Mouse (Mus musculus) embryonic stem cell, embryonic (primary cell): Measurements from ENCODE around the gene Emp3.

Source experiments
- CTCF ChIA-PET, 4 experiments: fragments of 300-600 bp in 2 of 4; fragments of 350-600 bp in 2 of 4; sonication (Branson Sonifier 250); formaldehyde crosslinking; loops; one replicate each; lab custom pipeline; 2022; ENCODE audit warnings: inconsistent platforms in 2 of 4; lab: Charles Lee
- POLR2A ChIA-PET, 4 experiments: fragments of 300-600 bp in 2 of 4; fragments of 350-600 bp in 2 of 4; sonication (Branson Sonifier 250); formaldehyde crosslinking; loops; one replicate each; lab custom pipeline; 2022; ENCODE audit warnings: antibody characterized with exemption in 4 of 4, inconsistent platforms in 1 of 4; lab: Charles Lee

Emp3 gene

DNA sequence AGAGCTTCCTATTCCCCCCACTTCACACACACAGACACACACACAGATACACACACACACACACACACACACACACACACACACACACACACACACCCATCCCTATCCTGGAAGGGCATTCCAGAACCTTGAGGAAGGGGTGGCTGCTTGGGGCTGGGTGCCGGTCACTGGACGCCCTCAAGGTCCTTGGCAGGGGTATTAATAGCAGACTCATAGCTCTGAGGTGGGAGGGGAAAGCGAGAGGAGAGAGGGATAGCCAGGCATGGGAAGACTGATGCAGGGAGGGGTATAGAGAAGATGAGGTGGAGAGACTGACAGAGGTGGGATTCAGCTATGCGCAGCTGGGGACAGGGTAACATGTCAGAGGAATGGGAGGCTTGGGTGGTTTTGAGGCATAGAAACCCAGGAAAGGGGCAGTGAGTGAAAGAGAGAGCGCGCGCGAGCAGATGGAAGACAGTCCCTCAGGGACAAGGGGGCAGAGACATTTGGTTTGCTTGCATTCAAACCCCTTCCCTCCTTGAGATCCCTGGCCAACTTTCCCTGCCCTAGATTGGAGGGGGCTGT lies 52.0 kb downstream of the Emp3 start:
- CTCF ChIA-PET: interaction anchor here in 1 of 4 experiments (1.2 kb wide), 1 partner anchor 170 kb away, joined by 4 read pairs; no protein-coding TSS in a partner anchor

More for the DNA sequence above, 52.0 kb downstream of the Emp3 start:
- POLR2A ChIA-PET: interaction anchor here in 3 of 4 experiments (0.6 to 2.0 kb wide), 5 partner anchors 15 to 897 kb away, joined by 3 to 8 read pairs (median 4); no protein-coding TSS in a partner anchor
